Mouse (Mus musculus): ENCODE results near the gene Snd1.
"Not testable (repeated sequence)": the region's sequence is repeated elsewhere in the genome, so short reads cannot be mapped to it uniquely, and the experiment has no call there.

GRCm38 (mm10) chr6:28927987-28928386 lies 453.0 kb downstream of the Snd1 start:
- TF ChIP-seq CTCF, EP300 (IDR thresholded peaks at IDR 0.05; ENCODE audit: low read depth): not testable (repeated sequence)

All from liver, postnatal 0 days (tissue).